Mouse (Mus musculus) brain, embryonic 14.5 days (tissue): ENCODE measurements around the gene Pm20d1.

ENCODE experiments used
- CTCF ChIP-seq: fragments of 200-500 bp; IDR thresholded peaks from 2 replicates; pipeline ENCODE4 v1.5.1; 2012; ENCODE audit warnings: inconsistent platforms, mild to moderate bottlenecking, moderate library complexity, borderline replicate concordance; ENCODE audit not compliant: insufficient read depth, insufficient read length; ENCODE audit errors: extremely low read depth
- POLR2A ChIP-seq: fragments of 200-500 bp; IDR thresholded peaks from 2 replicates; pipeline ENCODE4 v1.6.1; 2012; ENCODE audit warnings: mild to moderate bottlenecking, inconsistent platforms, borderline replicate concordance; ENCODE audit not compliant: poor library complexity, insufficient read depth, insufficient read length, severe bottlenecking; ENCODE audit errors: extremely low read depth

DNA sequence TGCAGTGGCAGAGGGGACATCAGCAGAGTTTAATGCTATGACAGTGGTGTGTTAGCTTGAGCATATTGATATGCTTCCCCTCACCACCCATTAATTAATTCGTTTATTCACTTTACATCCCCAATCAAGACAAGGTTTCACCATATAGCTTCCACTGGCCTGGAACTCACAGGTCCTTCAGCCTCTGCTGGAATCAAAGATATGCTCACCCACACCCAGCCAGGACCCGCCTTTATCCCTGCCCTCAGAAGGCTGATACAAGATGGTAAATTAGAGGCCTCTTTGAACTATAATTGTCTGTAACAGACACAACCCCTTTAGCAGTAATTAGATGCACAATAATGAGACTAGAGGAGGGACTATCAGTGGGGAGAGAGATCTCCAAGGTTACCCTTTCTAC, 12.5 kb downstream of the Pm20d1 start:
- TF ChIP-seq CTCF = no peak
- no peak for TF ChIP-seq POLR2A
